Mouse (Mus musculus) erythroblast, embryonic 14.5 days (primary cell): Measurements from ENCODE around the gene Gmpr2.

ENCODE experiments used
- GATA1 ChIP-seq: IDR thresholded peaks from 2 replicates; pipeline ENCODE4 v1.6.1; 2012; ENCODE audit warnings: low read length, inconsistent platforms, mixed read lengths
- TAL1 ChIP-seq: IDR thresholded peaks from 3 replicates; pipeline ENCODE4 v1.6.1; 2012; ENCODE audit warnings: low read length, inconsistent platforms, mixed read lengths

DNA sequence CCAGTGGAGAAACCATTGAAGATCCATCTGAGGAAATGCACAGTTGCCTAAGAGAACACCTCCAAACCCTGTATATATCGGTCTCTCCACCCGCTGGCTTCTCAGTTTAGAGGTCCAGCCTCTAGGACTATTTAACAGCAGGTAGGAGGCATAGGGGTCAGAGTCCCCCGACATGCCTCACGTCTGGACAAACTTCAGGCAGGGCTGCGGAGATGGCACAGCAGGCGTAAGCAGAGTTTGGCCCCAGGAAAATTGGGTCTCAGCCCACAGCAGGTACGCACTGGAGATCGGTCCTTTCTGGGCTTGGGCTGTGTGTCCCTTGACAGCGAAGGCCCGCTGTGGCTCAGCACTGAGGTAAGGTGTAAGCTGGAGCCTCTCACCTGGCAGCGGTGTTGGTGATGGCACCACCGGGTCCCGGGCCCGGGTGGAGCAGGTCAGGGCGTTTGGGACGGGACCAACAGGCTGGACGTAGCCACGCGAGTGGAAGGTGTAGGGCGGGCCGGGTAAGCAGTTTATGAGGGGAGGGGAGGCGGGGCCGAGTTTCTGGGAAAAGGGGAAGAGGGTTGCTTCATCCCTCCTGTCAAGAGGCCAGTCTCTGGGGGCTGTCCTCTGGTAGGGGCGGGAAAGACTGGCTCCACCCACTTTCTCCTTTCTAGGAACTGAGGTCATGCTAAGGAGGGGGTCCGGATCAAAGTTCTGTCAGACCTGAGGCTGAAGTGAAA lies 41.4 kb downstream of the Gmpr2 start:
- TF ChIP-seq GATA1 (no peak), TAL1 (no peak)
